20 mouse cellular contexts compared by ENCODE assay signal in genomic region chr8:112308354-112308753, GRCm38 (mm10).
"Had no signal": no experiment of that assay in that cellular context is flagged by ENCODE, and none has a peak within 500 bp of the region (broad histone marks: within the 10 kb centered on the region; RNA-seq: fewer than 3 reads in every experiment).

No protein-coding gene starts in this region.

- H3K4me3 ChIP-seq: limb, embryonic 12.5 days; limb, embryonic 15.5 days; midbrain, embryonic 15.5 days; myocyte; neural tube, embryonic 13.5 days; stomach, embryonic 15.5 days had no signal

- H3K9ac ChIP-seq: limb, embryonic 12.5 days; limb, embryonic 15.5 days; liver, embryonic 14.5 days; liver, postnatal 0 days; lung, embryonic 14.5 days; midbrain, embryonic 15.5 days; neural tube, embryonic 13.5 days; stomach, embryonic 15.5 days had no signal

- H3K4me1 ChIP-seq: limb, embryonic 12.5 days; limb, embryonic 15.5 days; midbrain, embryonic 15.5 days; neural tube, embryonic 13.5 days; stomach, embryonic 15.5 days had no signal

- H3K36me3 ChIP-seq: limb, embryonic 12.5 days; limb, embryonic 15.5 days; midbrain, embryonic 15.5 days; neural tube, embryonic 13.5 days; stomach, embryonic 15.5 days had no signal

- H3K9me3 ChIP-seq: limb, embryonic 12.5 days; limb, embryonic 15.5 days; midbrain, embryonic 15.5 days; neural tube, embryonic 13.5 days; stomach, embryonic 15.5 days had no signal

- H3K4me2 ChIP-seq: limb, embryonic 12.5 days; limb, embryonic 15.5 days; liver, embryonic 11.5 days; lung, embryonic 14.5 days; midbrain, embryonic 15.5 days; neural tube, embryonic 13.5 days; stomach, embryonic 15.5 days had no signal

- DNase-seq: kidney, adult 9 months; kidney, postnatal 14 days; kidney, postnatal 4 days; left cerebral cortex, postnatal 4 days; liver, postnatal 0 days; lung, embryonic 14.5 days; retina, postnatal 1 day; right cerebral cortex, postnatal 25 days; spleen, adult 18-20 months; thymus, postnatal 25 days had no signal

- ATAC-seq: liver, postnatal 0 days; lung, postnatal 0 days; midbrain, embryonic 15.5 days had no signal

- H3K27me3 ChIP-seq: limb, embryonic 12.5 days; limb, embryonic 15.5 days; midbrain, embryonic 15.5 days; neural tube, embryonic 13.5 days; stomach, embryonic 15.5 days had no signal

- H3K27ac ChIP-seq: limb, embryonic 12.5 days; limb, embryonic 15.5 days; liver, embryonic 14.5 days; macrophage; midbrain, embryonic 15.5 days; neural tube, embryonic 13.5 days; stomach, embryonic 15.5 days had no signal
